16 mouse cellular contexts compared by ENCODE assay signal in genomic region chr3:119996258-119996988, GRCm38 (mm10).
DNase-seq lines count a peak whose midpoint lies in the region; ATAC-seq and TF ChIP-seq lines count a peak whose summit lies in the region.
"Had no signal": no experiment of that assay in that cellular context is flagged by ENCODE, and none has a peak within 500 bp of the region (broad histone marks: within the 10 kb centered on the region; RNA-seq: fewer than 3 reads in every experiment).

No protein-coding gene starts in this region.

- no peak overlapping the region for H3K27ac ChIP-seq in heart, adult 2 months
- H3K27ac ChIP-seq in kidney, embryonic 16.5 days (ENCODE audit: low read length), result no peak overlapping the region
- H3K27ac ChIP-seq in embryonic fibroblast, embryonic 13.5 days (ENCODE audit: insufficient read depth, low read length), result peak overlapping the region; percentile 61
- H3K27ac ChIP-seq: embryonic facial prominence, embryonic 12.5 days; forebrain, embryonic 10.5 days; hindbrain, embryonic 12.5 days; kidney, embryonic 15.5 days; limb, embryonic 10.5 days; liver, embryonic 13.5 days; neural tube, embryonic 13.5 days had no signal

- WGBS in heart, adult 2 months, result 48% methylated on average over 9 of the region's 9 CpGs
- WGBS in kidney, embryonic 16.5 days, result 60% methylated on average over 9 of the region's 9 CpGs

- H3K9ac ChIP-seq in heart, adult 2 months (ENCODE audit: low read depth, low read length), result no peak overlapping the region
- no peak overlapping the region for H3K9ac ChIP-seq in kidney, embryonic 16.5 days (replicated peaks; ENCODE audit: low read length)
- H3K9ac ChIP-seq: embryonic facial prominence, embryonic 12.5 days; hindbrain, embryonic 12.5 days; kidney, embryonic 15.5 days; liver, embryonic 13.5 days; neural tube, embryonic 13.5 days had no signal

- no peaks in the 10 kb centered on the region for H3K9me3 ChIP-seq in kidney, embryonic 16.5 days (ENCODE audit: low read length)
- H3K9me3 ChIP-seq: embryonic facial prominence, embryonic 12.5 days; forebrain, embryonic 10.5 days; hindbrain, embryonic 12.5 days; kidney, embryonic 15.5 days; limb, embryonic 10.5 days; liver, embryonic 13.5 days; neural tube, embryonic 13.5 days had no signal

- no peak for TF ChIP-seq POLR2A in heart, adult 2 months (IDR thresholded peaks at IDR 0.05; ENCODE audit: insufficient read depth, low read depth, low read length)
- TF ChIP-seq POLR2A in embryonic fibroblast, embryonic 13.5 days (IDR thresholded peaks at IDR 0.05; ENCODE audit: low read depth, low read length), result no peak

- DNase-seq in heart, adult 2 months, result no peak
- DNase-seq in heart, postnatal 14 days, result no peak
- DNase-seq in kidney, adult 18-20 months, result no peak
- peak; percentile 27 for DNase-seq in Muller cell, postnatal 12 days (ENCODE audit: inconsistent ontology term)
- no peak for DNase-seq in adrenal gland, adult 8-10 months
- DNase-seq: cerebellum, adult 11 months; liver, embryonic 13.5 days; thymus, postnatal 4 days had no signal

- no peaks in the 10 kb centered on the region for H3K4me1 ChIP-seq in heart, adult 2 months (ENCODE audit: control insufficient read depth, insufficient read depth, low read length)
- H3K4me1 ChIP-seq in kidney, embryonic 16.5 days (ENCODE audit: insufficient read depth, low read length), result no peaks in the 10 kb centered on the region; the same call in 1 of the 2 replicates
- H3K4me1 ChIP-seq in embryonic fibroblast, embryonic 13.5 days (ENCODE audit: control insufficient read depth, insufficient read depth, low read length), result no peaks in the 10 kb centered on the region
- H3K4me1 ChIP-seq: embryonic facial prominence, embryonic 12.5 days; hindbrain, embryonic 12.5 days; liver, embryonic 13.5 days had no signal

- H3K4me2 ChIP-seq in kidney, embryonic 16.5 days (replicated peaks; ENCODE audit: low read depth, low read length), result no peak overlapping the region
- H3K4me2 ChIP-seq: embryonic facial prominence, embryonic 12.5 days; hindbrain, embryonic 12.5 days; kidney, embryonic 15.5 days; liver, embryonic 13.5 days; neural tube, embryonic 13.5 days had no signal

- no peaks in the 10 kb centered on the region for H3K79me2 ChIP-seq in heart, adult 2 months (replicated peaks; ENCODE audit: control insufficient read depth, insufficient read depth, low read length)

- 0 out of 2 replicates have a peak, but pooled peaks have one; percentile 4 for TF ChIP-seq CTCF in heart, adult 2 months (IDR thresholded peaks at IDR 0.05)
- no peak for TF ChIP-seq CTCF in embryonic fibroblast, embryonic 13.5 days (IDR thresholded peaks at IDR 0.05; ENCODE audit: borderline replicate concordance, insufficient read depth, low read length)

- no peak for TF ChIP-seq EP300 in heart, adult 2 months (IDR thresholded peaks at IDR 0.05; ENCODE audit: insufficient read depth, low read depth, low read length)

- H3K4me3 ChIP-seq in heart, adult 2 months, result no peak overlapping the region
- no peak overlapping the region for H3K4me3 ChIP-seq in kidney, embryonic 16.5 days (ENCODE audit: low read length)
- no peak overlapping the region for H3K4me3 ChIP-seq in embryonic fibroblast, embryonic 13.5 days (ENCODE audit: insufficient read depth, low read length)
- H3K4me3 ChIP-seq: embryonic facial prominence, embryonic 12.5 days; forebrain, embryonic 10.5 days; hindbrain, embryonic 12.5 days; kidney, embryonic 15.5 days; limb, embryonic 10.5 days; liver, embryonic 13.5 days; neural tube, embryonic 13.5 days had no signal

- no peaks in the 10 kb centered on the region for H3K27me3 ChIP-seq in heart, adult 2 months (ENCODE audit: control insufficient read depth, insufficient read depth, low read length)
- no peaks in the 10 kb centered on the region for H3K27me3 ChIP-seq in kidney, embryonic 16.5 days (ENCODE audit: insufficient read depth, low read length)
- H3K27me3 ChIP-seq: embryonic facial prominence, embryonic 12.5 days; hindbrain, embryonic 12.5 days; kidney, embryonic 15.5 days; liver, embryonic 13.5 days; neural tube, embryonic 13.5 days had no signal

- intact Hi-C loops in heart, adult 2 months (cut with DNase I), result no loop called here
- intact Hi-C loops in heart, postnatal 14 days (cut with DNase I), result no loop called here

- H3K36me3 ChIP-seq in heart, adult 2 months (ENCODE audit: control insufficient read depth, insufficient read depth, low read length), result no peaks in the 10 kb centered on the region
- no peaks in the 10 kb centered on the region for H3K36me3 ChIP-seq in kidney, embryonic 16.5 days (ENCODE audit: insufficient read depth, low read length)
- H3K36me3 ChIP-seq: embryonic facial prominence, embryonic 12.5 days; forebrain, embryonic 10.5 days; hindbrain, embryonic 12.5 days; kidney, embryonic 15.5 days; limb, embryonic 10.5 days; liver, embryonic 13.5 days; neural tube, embryonic 13.5 days had no signal

- ATAC-seq in kidney, embryonic 16.5 days (ENCODE audit: low FRiP score, low TSS enrichment), result 0 out of 2 replicates have a peak, but pooled peaks have one; percentile 27
